Mouse (Mus musculus): ENCODE measurements at regions not wholly inside any gene's neighbourhood (a gene's known extent, or its start where the extent isn't known, plus 50 kb on each side); places are given as distances from the start of the nearest gene placed in this dataset.

- peak; percentile 93 for ATAC-seq
Measured at GRCm38 (mm10) chr10:36158061-36158691, 348.4 kb upstream of the Hs3st5 start.

All from activated CD4-positive, CD25-positive, alpha-beta regulatory T cell, adult 4 months (primary cell).